Mouse (Mus musculus) 416B (cell line): ENCODE measurements at regions not wholly inside any gene's neighbourhood (a gene's known extent, or its start where the extent isn't known, plus 50 kb on each side); places are given as distances from the start of the nearest gene placed in this dataset.

Source experiments
- DNase-seq: peaks from one replicate; pipeline ENCODE4 v3.0.0; 2011; ENCODE audit warnings: low read depth

DNA sequence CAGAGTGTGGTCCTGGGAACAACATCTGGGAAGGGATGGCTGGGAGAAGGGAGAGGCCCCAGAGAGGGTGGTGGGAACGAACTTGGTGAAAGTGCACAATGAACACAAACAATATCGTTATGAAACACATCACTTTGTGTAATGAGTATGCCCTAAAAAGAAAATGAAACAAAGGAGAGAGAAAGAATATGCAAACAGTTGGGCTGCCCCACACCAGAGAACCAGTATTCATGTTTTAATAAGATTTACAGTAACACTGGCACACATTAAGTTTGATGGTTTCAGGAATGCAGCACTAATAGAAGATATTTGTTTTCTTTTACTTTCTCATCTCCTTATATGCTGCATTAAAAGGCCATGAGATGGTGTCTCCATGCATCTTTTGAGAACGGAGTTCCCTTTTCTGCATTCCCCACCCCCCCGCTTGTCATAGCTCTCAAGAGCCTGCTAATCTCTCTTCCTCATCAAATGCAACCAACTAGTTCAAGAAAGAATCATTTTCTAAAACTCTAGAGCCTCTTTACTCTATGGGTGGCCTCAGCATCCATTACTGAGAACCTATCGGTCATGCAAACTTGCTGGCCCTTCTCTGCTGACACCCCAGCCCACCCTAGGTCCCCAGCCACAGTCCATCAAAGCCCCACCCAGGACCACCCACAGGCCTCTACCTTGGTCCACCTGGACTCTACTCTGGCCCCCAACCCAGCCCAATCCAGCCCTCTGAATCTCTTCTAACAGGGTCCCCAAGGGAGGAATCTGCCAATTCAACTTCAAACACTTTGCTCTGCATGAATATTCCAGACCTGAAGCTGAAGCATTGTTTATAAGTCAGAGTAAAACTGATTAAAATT, 379.0 kb upstream of the Nrp1 start:
- peak; percentile 20 for DNase-seq

- DNase-seq: no peak
These were observed 376.2 kb upstream of the Nrp1 start for GRCm38 (mm10) chr8:127982165-127982564.

- no peak for DNase-seq
These were observed 372.8 kb upstream of the Nrp1 start for GRCm38 (mm10) chr8:127985616-127986015.

DNA sequence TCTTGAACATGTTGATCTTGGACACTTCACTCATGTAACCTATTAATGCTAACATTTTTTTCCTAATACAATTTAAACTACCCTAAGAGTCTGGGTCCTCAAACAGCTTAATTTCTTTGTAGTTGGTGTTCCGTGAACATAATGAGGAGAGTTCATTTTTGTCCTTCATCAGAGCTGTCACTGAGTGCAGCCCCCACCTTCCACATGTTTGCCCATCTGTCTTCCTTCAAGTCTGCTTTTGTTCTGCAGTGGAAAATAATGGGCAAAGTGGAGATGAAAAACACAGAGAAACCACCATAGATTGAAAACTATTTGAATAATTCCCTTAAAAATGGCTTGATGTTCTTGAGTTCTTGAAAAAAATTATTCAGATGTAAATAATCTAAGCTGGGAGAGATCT, 369.5 kb upstream of the Nrp1 start:
- no peak for DNase-seq

DNA sequence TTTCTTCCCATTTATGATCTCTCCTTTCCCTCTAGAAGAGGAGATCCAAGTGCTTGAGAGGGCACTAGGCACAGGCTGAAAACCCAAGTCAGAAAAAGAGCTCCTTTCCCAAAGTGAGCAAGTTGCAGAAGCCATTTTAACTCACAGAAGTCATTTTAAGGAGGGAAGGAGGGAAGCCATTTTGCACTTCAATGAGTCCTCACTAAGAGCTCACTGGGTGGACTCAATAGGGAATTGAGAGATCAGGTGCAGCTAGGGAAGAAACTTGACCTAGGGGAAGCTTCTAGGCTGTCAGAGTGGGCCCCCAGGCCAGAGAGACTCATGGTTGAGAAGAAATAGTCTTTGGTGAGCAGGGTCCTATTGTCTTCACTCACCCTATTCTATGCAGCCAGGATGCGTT, 363.5 kb upstream of the Nrp1 start:
- no peak for DNase-seq

DNA sequence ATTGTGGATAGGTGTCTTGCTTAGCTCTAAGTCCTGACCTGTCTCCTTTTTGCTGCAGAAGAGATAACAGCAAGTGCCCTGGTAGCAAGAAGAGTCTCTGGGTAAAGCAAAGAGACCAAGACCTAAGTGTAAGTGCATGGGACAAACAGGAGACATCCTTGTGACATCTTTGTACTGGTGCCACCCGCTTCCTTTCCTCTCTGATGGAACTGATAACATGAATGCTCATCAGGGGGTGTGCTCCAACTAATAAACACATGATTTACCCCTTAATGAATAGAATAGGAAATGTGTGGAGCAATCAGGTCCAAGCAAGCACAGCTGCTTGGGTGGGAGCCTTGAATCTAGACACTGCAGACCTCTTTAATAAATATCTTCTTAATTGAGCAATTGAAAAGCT, 362.9 kb upstream of the Nrp1 start:
- no peak for DNase-seq

GRCm38 (mm10) chr8:128002386-128002785, 356.0 kb upstream of the Nrp1 start:
- DNase-seq: no peak

DNA sequence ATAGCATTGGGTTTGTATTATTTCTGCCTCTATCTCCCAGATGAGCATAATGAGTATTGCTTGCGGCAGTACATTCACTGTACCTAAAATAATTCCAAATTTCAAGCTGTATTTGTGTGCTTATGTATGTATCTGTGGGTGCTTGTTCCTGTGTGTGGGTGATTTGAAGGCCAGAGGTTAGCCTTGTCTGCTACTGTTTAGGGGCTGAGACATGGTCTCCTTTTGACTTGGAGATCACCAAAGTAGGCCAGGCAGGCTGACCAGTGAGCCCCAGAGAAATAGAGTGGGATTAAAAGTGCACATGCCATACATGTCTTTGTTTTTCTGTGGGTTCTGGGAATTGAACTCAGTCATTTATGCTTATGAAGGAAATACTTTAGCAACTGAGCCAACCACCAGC, 355.6 kb upstream of the Nrp1 start:
- no peak for DNase-seq

DNA sequence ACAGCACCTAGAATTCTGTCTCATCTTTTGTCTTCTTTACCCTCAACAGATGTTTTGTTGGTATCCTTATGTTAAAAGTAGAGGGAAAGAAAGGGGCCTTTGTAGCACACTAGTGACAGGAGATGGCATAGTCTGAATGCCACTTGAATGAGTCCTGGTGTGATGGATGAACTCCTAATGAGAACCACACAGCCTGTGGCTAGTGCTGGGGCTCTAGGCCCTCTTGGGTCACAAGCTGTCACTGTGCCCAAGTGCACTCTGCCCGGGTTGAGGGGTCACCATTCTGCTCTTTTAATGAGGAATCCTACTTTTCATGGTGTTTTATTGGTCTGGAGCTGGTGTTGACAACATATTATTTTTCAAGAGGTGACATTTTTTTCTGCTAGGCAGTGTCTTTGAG, 355.0 kb upstream of the Nrp1 start:
- DNase-seq: no peak

GRCm38 (mm10) chr8:128003881-128004286, 354.5 kb upstream of the Nrp1 start:
- DNase-seq: no peak

DNA sequence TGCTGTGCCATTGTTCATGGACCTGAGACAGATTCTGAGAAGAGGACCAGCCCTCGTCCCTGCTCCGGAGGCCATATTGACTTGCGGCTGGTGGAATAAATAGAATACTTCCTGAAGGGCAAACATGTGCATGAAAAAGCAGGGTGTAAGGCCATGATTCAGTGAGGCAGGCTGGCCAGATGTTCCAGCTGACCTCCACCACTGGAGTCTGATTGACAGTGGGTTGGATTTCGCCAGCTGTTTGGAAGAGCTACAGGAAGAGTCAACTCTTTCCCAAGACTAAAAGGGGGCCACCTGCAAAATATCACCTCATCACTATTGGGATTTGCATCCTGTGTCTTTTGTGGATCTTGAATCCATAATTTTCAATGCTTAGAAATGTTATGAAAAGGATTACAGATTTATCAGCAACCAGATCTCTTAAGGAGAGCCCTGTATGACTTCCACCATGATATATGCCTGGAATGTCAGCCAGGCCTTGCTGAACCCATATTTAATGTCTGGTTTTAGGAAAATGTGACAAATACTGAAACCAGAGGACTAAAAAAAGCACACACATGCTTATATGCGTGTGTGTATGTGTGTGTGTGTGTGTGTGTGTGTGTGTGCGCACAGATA, 348.9 kb upstream of the Nrp1 start:
- DNase-seq: no peak

DNA sequence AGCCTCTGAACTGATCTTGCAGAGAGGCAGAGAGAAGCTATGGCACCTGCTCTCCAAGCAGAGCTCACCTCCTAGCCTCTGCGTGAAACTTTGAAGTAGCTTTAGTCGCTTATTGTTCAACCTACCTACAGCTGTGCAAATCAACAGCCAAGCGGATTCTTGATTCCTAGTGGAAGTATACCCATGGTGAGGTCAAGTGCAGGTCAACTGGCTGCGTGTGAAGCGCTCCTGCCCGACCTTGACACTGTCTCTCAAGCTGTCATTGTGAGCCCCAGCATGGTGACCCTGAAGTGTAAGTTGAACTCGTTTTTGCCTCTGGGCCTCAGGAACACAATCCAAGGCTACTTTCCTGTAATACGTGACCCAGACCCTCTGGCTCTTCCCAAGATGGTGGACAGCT, 341.2 kb upstream of the Nrp1 start:
- DNase-seq: no peak

DNA sequence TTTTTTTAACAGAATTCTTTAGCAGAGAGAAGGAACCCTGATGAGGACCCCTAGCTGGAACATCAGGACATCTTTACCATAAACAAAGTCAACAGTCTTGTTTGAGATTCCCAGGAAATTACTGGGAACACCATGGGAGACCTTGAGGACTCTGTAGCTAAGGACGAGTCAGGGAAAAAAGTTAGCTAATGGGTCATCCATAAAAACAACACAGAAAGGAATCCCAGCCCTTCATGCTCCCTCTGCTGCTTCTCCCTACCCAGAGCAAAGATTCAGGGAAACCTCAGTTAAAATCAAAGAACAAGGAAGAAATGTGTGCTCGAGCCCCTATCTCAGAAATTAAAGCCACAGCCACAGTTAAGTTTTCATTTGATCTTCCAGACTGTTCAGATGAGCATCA, 334.7 kb upstream of the Nrp1 start:
- no peak for DNase-seq

GRCm38 (mm10) chr8:128024774-128025222, 333.6 kb upstream of the Nrp1 start:
- DNase-seq: no peak

DNA sequence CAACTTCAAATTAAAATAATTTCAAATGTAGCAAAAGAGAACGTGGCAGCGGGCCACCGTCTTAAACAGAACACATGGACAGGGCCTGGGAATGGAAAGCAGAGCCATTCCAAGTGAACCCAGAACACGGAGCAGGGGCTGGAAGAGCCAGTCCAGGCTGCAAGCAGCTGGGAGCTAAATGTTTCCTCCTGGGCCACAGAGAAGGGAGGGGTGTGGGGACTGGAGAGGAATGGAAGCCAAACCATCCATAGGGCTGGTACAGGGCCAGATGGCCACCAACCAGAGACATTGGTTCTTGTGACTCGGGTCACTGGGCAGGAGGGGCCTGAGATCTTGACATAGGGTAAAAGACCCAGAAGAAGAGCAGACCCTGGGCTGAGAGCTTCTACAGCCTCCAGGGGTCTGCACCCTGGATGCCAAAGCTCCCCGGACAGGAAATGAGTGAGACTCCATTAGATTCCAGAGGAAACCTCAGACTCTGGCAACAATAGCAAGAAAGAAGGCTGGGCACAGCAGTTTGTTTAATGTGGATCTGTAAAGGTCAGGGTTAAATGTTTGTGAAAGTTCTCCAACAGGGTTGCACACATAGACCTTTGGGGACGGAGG, 333.1 kb upstream of the Nrp1 start:
- DNase-seq: no peak

- no peak for DNase-seq
These were observed 331.4 kb upstream of the Nrp1 start for GRCm38 (mm10) chr8:128026981-128027380.

GRCm38 (mm10) chr8:128030335-128031280, 327.8 kb upstream of the Nrp1 start:
- DNase-seq: no peak

DNA sequence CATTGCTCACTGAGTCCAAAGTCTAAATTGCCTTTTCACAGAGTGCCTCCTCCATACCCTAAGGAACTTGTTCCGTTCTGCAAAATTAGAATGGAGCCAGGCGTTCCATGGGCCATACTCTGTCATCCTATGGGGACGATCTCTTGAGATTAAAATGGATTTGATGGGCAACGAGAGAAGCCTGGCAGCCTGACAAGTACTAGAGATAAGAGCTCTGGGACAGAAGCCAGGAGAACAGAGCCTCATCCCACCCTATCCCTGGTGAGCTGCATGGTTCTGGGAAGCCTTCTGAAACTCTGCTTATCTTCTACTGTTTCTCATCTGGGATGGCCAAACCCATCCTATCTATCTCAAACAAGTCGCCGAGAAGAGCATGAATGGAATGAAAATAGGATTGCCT, 324.3 kb upstream of the Nrp1 start:
- DNase-seq: no peak

- DNase-seq: no peak
These were observed 322.7 kb upstream of the Nrp1 start for GRCm38 (mm10) chr8:128035672-128036071.

DNA sequence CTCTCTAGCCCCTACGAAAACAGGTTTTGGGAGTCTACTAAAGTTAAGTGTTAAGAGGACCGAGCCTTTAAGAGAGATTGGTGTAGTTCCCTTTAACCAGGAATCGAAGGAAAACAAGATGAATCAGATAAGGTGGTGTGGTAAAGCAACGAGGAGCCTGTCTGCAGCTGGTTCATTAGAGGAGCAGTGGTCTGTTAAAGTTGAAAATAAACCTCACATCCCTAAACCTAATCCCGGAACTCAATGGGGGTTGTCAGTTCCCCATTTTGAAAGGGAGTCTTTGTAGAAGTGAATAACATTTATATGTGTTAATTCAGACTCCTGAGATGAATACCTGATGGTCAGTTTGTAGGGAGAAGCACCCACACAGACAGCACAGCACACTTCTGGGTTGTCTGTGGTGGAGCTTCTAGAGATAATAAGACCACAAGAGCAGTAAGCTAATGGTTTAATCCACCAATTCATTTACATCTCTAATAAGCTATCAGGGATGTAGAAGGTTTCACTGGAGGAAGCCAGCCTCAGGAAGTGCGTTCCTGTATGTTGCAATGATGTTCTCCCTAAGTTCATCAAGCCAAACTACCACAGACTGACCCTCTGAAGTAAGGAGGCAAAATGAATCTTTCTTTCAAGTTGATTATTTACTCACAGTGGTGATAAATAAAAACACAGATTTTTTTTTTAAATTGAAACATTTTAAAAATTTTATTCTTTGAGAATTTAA, 318.9 kb upstream of the Nrp1 start:
- DNase-seq: peak; percentile 62

DNA sequence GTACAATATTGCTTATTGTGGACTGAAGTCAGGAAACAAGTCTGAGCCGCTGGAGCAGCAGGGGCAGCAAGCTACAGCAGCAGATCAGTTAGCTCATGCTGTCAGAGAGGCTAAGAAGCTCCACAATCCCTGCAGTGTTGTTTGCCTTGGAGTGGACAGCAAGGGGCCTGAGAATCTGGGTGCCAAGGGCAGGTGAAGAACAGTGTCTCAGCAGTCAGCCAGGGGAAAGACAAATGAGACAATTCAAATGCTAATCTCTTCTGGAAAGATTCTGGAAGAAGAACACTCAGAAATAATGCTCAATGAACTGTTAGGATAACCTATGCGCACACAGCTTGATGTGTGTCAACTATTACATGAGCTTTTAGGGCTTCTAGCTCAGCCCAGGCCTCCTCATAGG, 315.5 kb upstream of the Nrp1 start:
- DNase-seq: no peak
